Mouse (Mus musculus) small intestine, adult 2 months (tissue): ENCODE results near the gene Sorbs2.

Experiments
- CTCF ChIP-seq: fragments of 200-500 bp; IDR thresholded peaks from 2 replicates; pipeline ENCODE4 v1.5.1; 2012; ENCODE audit warnings: low read depth, mild to moderate bottlenecking, control low read depth, inconsistent platforms, low read length, moderate library complexity, mixed read lengths; ENCODE audit not compliant: insufficient replicate concordance, insufficient read length; ENCODE audit errors: extremely low read depth
- POLR2A ChIP-seq: fragments of 200-500 bp; IDR thresholded peaks from 2 replicates; pipeline ENCODE4 v1.6.1; 2012; ENCODE audit warnings: low read depth, mild to moderate bottlenecking, control low read depth, inconsistent platforms, low read length, moderate library complexity

DNA sequence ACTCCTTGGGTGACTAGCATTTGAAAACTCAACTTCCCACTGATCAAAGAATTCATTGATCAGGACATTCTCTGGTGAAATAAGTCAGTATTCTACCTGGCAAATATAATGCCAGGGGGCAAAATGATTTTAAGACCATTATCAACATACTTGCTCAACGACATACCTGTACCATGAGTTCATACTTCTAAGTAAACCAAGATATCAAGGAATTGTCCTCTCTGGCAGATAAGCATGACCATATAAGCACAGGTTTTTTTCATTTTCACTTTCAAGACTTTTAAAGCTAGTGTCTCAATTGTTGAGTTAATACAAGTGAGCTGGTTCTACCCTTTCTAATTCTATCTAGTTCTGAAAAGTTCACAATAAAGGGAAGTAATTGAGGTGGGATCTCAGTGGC is 130.2 kb downstream of the Sorbs2 start:
- no peak for TF ChIP-seq POLR2A
- no peak for TF ChIP-seq CTCF
